Mouse (Mus musculus) frontal cortex, postnatal 25 days (tissue): Measurements from ENCODE around the gene Tmod1.

Experiments used
- DNase-seq, 2 experiments: peaks; one replicate each; pipeline ENCODE4 v3.0.0; 2022; ENCODE audit warnings: low spot score in 2 of 2

Tmod1 gene

DNA sequence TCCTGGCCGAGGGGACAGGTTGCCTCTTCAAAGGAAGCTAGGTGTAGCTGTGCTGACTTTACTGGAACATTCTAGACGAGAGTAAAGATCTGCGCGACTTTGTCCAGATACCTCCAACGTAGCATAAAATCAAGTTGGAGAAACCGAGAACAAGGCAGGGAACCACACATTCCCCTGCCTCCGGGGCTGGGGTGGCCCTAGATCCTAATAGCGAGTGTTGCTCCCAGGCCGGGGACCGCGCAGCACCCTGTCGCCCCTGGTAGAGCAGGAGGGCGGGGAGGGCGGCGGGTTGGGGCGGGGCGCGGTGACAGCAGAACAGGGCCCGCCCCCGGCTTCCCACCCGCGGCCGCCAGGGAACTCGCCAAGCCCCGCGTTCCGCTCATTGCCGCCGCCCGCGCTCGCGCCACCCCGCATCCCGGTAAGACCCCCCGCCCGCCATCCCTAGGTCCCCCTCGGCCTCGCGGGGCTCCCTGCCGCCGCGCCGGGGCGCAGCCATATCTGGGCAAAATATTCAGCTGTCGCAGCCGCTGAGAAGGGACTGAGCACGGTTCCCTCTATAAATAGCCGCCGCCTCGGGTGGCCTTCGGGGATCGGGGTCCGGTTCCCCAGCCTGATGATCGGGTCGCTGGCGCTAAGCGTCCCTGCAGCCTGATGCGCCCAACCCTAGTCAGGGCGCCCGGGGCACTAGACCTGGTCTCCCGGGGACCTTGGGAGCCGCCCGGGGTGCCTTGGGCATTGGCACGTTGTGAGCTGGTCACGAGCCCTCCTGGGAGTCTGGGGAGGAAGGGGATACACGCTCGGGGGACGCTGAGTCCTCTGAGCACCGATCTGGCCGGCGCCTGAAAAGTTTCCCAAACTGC is at the start of gene Tmod1:
Gene Tmod1 (plus strand): TSS at position 44 of the 860 bp plus-strand sequence.
- DNase-seq = peak; percentile 31 to 36

- DNase-seq = no peak
These were observed 48.2 kb upstream of the Tmod1 start for GRCm38 (mm10) chr4:45990427-45991135.

GRCm38 (mm10) chr4:45998536-45998935 is 40.2 kb upstream of the Tmod1 start:
- no peak for DNase-seq

GRCm38 (mm10) chr4:46008142-46008793 is 30.5 kb upstream of the Tmod1 start:
- no peak for DNase-seq

DNA sequence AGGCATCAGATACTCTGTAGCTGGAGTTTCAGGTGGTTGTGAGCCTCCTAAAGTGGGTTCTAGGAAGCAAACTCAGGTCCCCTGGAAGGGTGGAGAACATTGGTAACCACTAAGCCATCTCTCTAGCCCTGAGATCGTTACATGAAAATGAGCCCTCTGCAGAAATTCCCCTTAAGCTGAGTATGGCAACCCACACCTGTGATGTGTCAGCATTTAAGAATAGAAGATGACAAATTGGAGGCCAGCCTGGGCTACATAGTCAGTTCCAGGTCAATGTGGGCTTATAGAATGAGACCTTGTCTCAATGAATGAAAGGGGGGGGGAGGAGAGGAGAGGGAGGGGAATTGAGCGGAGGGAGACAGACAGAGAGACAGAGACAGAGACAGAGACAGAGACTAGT is 27.0 kb upstream of the Tmod1 start:
- DNase-seq = no peak

- no peak for DNase-seq
These were observed 23.1 kb upstream of the Tmod1 start for GRCm38 (mm10) chr4:46015605-46016004.

DNA sequence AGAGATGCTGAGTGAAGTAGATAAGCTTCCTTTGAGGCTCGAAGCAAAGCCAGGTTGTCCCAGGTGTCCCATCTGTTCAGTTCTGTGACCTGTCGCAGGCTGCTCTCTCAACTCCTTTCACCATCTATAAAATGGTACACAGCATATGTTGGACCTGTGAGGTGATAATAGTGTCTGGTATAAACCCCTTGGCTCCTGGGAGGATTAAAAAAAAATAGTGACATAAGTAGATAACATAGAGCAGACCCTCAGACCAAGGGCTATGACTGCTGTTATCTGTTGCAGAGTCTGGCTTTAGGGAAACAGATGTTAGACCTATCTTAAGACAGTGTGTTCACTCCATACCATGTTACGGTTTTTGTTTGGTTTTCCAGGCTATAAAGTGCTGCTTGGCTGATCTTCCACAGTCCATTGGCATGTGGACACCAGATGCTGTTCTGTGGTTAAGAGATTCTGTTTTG is 15.7 kb upstream of the Tmod1 start:
- no peak for DNase-seq

DNA sequence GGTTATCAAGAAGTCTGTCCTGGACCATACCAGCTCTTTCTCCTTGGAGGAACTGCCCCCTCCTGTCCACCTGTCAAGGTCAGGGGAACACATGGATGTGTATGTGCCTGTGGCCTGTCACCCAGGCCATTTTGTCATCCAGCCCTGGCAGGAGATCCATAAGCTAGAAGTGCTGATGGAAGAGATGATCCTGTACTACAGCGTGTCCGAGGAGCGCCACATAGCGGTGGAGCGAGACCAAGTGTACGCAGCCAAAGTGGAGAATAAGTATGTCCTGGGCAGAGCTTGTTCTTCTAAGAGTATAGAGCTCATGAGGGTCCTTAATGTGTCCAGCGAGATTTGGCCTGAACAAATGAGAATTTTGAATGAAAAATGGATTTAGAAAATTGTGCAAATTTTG is 12.8 kb upstream of the Tmod1 start:
- DNase-seq = peak in 1 of 2 experiments; percentile 26

DNA sequence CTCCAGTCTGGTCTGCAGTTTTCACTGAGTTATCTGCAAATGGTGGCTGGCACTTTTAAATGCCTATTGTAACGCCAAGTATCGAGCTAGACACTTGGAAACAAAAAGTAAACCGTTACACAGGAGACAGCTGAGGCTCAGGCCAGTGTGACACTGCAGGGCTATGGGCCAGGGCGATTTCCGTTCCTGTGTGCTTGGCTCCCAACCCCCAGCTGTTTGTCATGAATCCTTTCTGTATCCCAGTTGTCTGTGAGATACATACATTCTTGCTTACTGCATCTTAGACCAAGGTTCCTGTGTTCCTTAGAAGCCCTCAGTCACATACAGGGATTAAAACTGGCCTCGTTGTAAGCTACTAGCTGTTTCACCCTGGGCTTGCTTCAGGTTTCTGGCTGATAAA is 10.5 kb upstream of the Tmod1 start:
- no peak for DNase-seq

- no peak for DNase-seq
These were observed 10.0 kb upstream of the Tmod1 start for GRCm38 (mm10) chr4:46028781-46029180.

- no peak for DNase-seq
These were observed 9.2 kb upstream of the Tmod1 start for GRCm38 (mm10) chr4:46029552-46029951.

- DNase-seq = no peak
These were observed 6.3 kb upstream of the Tmod1 start for GRCm38 (mm10) chr4:46032448-46032847.

DNA sequence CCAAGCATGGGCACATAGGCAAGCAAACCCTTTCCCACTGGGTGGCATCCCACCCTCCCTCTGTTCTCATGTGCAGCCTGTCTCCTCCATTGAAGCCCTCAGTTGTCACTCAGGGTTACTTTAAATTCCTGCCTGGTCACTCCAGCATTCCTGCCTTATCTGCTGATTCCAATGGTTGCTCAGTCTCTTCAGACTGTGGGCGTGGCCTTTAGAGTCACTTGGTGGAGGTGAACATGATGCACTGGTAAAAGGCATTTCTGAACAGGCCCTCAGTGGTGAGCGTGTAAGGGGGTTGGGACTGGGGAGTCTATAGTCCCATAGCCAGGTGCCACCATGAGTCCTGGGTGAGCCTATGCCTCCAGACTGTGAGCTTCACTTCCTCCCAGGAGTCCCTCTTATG is 5.5 kb upstream of the Tmod1 start:
- no peak for DNase-seq

DNA sequence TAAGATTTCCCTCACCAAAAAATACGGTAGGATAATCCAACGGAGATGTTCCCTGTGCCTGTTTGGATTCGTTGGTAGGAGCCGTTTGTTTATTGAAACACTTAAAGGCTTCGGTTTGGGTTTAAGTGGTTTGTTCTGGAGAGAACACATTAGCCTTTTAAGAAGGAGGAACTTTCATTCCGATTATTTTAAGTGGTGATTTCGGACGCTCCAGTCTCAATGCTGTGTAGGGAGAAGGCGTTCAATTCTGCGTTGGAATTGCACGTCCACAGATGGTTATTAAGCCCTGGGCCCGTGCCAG is 194 bp upstream of the Tmod1 start:
- no peak for DNase-seq

- DNase-seq = no peak
These were observed 1.2 kb downstream of the Tmod1 start for GRCm38 (mm10) chr4:46039899-46040298.

DNA sequence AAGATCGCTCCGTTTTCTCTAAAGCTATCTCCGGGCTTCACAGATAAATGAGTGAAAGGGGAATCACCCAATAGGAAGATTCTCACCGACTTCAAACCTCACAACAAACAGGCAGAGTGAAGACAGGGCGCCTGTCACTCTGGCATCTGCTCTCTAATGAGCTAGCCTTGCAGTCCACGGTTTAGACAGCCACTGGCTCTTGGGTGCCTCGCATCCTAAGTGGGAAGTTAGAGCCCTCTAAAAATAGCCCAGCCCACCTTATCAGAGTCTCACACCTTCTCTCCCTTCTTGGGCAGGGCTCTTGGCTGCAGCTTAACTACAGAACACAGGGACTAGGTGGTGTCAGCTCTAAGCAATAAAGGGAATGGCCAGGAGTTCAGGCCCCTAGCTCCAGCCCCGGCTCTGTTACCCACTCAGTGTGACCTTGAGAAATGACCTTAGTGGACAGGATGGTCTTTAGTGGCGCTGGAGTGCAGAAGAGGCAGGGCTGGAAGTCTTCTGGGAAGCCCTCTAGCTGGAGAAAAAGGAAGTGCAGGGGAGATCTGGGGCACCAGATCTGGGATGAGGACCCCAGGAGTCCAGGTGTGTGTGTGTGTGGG is 2.0 kb downstream of the Tmod1 start:
- no peak for DNase-seq

- DNase-seq = no peak
These were observed 3.2 kb downstream of the Tmod1 start for GRCm38 (mm10) chr4:46041761-46042504.

DNA sequence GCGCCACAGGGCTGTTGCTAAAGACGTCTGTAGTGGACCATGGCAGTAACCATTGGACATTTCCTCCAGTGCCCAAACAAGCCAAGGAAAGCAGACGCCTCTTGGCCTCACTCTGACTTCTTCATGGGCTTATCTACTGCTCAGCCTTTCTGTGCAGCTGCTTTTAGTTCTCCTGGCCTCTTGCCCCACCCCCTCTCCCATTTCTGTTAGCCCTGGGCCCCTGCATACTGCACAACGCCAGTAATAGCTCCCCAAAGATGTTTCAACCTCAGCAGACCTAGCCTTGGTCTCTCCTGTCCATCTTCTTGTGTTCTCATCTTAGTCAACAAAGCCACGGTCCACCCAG is 3.7 kb downstream of the Tmod1 start:
- DNase-seq = no peak

DNA sequence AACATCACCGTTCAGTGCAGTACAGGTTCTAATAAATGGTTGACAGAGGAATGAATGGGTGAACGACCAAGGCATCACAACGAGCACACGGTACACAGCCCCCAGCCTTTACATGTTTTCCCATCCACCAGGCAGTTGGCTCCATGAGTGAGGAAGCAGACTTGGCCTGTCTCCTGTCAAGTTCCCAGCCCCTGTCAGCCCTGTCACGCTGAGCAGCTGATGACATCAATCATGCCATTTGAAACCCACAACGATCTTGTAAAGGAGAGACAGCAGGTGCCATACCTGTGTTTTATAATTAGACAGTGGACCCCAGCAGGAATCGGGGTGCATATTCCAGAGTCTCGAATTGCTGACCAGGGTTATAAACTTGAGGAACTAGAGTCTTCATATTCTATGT is 4.6 kb downstream of the Tmod1 start:
- DNase-seq = no peak

DNA sequence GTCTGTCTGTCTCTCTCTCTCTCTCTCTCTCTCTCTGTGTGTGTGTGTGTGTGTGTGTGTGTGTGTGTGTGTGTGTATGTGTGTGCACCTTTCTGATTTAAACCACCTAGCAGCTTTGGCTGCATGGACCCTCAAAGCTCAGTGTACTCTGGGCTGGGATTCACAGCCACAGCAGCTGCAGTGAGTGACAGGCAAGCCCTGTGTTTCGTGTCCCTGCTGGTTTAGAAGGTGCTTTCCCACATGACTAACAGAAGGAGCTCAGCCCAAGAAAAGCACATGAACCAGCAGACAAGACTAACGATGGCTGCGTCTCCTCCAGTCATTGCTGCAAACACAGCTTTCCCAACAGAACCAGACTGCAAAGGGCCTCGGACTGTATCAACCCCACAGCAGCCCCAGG is 9.2 kb downstream of the Tmod1 start:
- DNase-seq = no peak

GRCm38 (mm10) chr4:46048418-46048817 is 9.7 kb downstream of the Tmod1 start:
- no peak for DNase-seq
